Mouse (Mus musculus): ENCODE measurements around the gene Gpc5.

GRCm38 (mm10) chr14:115106326-115106725, 14.3 kb downstream of the Gpc5 start:
- no peak for TF ChIP-seq MEF2A (IDR thresholded peaks at IDR 0.05; ENCODE audit: borderline replicate concordance, low read depth, low read length)
- TF ChIP-seq USF2 (conservative IDR thresholded peaks at IDR 0.05; ENCODE audit: low read depth, low read length): no peak
- no peak for TF ChIP-seq POLR2A (IDR thresholded peaks at IDR 0.05; ENCODE audit: low read depth, low read length)
- no peak for TF ChIP-seq CTCF (conservative IDR thresholded peaks at IDR 0.05 in 1 of 2, IDR thresholded peaks at IDR 0.05 in 1 of 2; ENCODE audit: low read depth in 2 of 2, low read length in 2 of 2)
- no peak for TF ChIP-seq E2F4 (IDR thresholded peaks at IDR 0.05; ENCODE audit: insufficient replicate concordance, low read depth, low read length)

Measured in CH12.LX (cell line).